Mouse (Mus musculus) regulatory T cell (primary cell): ENCODE measurements around the gene Clnk.
"Not testable (repeated sequence)": the region's sequence is repeated elsewhere in the genome, so short reads cannot be mapped to it uniquely, and the experiment has no call there.

ENCODE experiments used
- in situ Hi-C: fragments of 300-600 bp; cut with MboI, MseI; formaldehyde crosslinking; loops from one replicate; pipeline ENCODE4 v1.15.1; 2025; ENCODE audit warnings: high pct_unique_total_duplicates

The Clnk gene

DNA sequence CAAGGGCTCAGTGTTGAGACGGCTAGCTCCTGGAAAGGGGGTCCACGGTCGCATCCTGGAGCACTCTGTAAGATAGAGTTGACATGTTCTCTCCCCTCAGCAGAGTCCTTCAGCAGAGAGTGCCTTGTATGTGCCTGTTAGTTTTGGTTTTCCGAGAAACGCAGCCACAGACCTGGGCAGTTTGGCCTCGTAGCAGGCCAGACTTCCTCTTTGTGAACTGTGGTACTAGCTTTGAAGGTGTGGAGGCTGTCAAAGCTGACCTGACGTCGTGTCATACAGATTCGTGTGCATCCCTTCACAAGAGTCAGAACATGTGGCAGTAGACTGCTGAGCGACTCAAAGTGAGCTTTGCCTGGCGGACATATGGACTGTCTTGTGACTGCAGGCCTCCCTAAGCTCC, at the start of gene Clnk:
Clnk (minus strand) TSS at position 191 of the 400 bp plus-strand sequence.
- in situ Hi-C loops = no loop called here

DNA sequence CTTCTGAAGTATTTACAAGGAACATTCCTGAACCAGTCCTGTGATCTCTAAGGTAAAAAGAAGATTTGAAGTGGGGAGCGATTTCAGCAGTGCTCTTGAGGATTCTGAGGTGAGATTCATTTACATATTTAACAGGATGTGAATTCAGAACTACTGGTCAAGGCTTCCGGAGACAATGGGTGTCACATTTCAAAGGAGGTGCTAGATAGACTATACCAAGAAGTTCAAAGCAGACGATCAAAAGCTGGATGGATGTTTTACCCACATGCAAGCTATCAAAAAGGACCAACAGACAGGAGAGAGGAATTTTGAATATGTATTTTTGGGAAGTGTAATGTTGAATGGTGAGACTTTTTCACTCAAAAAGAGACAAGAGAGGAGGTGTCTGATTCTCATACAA, 28.7 kb upstream of the Clnk start:
- in situ Hi-C loops = no loop called here

DNA sequence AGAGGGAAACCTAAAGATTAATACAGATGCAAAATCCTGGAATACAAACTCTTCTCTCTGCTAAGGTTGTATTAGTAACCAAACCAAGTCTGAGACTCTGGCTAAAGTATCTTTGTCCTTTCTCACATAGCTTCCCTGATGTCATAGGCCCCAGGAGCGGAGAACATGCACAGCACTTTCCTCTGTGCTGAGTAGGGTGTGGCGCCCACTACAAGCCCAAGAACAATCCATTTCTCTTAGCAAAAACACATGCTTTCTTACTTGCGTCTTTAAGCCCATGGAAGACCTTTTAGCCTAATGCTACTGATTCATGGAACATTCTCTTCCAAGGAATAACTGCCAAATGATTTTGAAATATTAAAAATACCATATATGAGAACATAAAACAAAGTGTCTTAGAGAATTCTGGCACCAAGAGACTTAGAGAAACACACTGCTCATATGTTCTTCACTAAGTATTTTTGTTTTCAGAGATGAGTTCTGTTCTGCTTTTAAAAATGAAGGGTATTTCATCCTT, 28.0 kb upstream of the Clnk start:
- in situ Hi-C loops = no loop called here

DNA sequence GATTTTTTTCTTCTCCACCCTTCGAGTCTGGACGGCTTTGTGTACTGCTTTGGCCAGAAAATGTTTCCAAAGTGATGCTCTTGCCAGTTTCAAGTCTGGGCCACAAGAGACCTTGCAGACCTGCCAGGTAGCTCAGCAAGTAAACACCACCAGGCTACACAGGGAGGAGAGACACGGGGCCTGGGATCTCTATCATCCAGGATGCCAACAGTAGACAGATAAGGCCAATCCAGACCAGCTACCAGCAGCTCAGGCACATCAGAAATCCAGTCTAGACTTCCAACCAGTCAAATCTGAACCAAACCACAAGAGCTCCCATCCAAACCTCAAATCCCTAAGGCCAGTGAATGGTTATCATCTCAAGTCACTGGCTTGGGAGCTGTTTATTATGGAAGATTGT, 26.3 kb upstream of the Clnk start:
- in situ Hi-C loops = no loop called here

DNA sequence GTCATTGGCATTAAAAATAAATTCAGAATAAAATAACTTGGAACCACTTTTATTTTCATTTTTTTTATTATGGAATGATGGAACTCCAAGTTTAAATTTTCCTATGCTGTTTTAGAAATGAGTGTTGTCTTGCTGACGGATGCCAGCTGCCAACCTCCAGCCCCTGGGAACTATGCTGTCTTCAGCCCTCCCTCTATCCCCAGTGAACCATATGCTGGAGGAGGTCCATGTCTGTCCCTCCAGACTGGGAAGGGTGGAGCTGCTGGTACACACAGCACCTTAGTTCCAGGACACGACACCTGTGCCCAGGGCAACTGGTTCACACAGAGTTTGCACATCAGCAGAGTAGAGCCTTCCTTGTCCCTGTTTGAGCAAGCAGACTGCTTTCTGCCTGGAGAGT, 22.4 kb upstream of the Clnk start:
- in situ Hi-C loops = no loop called here

DNA sequence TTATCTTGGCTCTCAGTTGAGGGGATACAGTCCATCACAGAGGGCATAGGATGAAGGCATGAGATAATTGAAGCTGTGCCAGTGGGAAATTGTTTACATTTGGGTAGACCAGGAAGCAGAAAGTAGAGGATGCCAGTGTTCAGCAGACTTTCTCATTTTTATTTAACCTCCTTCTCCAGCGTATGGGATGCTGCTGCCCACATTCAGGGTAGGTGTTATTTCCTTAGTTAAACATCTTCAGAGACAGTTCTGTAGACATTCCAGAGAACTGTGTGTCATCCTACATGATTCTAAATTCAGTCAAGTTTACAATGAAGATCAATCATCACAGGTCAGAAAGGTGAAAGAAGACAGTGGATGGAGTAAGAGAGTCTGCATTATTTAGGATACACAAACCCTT, 12.0 kb upstream of the Clnk start:
- in situ Hi-C loops = no loop called here

DNA sequence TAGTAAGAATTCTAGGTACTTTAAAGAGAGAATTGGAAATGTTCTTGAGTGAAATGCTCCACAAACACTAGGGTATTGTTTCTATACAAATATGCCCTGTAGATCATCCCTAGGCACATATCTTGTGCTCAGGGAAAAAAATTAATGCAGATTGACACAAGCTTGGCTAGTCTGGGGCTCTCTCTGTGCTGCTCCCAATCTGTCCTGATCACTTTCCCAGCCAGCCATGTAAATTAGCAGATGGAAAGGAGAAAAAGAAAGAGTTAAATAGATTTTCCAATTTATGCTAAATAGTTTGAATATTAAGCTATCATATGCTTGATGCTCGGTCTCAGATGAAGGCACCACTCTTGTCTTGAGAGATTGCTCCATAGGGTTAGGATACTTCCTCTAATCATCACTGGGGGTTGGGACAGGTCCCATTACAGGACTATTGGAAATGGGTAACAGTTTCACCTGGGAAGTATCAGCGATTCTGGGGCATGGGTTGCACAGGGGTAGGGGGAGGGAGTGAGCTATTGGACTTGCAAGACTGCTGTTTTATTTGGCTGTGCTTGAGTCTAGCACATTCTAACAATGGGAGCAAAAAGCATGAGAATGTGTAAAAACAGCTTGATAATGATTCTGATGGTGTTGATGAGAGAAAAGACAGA, 10.1 kb upstream of the Clnk start:
- in situ Hi-C loops = no loop called here

DNA sequence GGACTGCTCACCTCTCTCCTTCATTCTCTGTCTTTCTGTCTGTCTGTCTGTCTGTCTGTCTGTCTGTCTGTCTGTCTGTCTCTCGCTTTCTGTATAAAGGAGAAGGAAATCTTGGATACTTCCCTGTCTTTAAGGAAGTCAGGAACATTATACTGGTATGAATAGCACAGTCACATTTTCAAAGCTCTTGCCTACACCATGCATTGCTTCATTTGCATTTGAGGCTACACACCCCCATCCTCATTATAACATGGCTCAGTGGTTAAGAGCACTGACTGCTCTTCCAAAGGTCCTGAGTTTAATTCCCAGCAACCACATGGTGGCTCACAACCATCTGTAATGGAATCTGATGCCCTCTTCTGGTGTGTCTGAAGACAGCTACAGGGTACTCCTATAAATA, 6.0 kb upstream of the Clnk start:
- in situ Hi-C loops = not testable (repeated sequence)

DNA sequence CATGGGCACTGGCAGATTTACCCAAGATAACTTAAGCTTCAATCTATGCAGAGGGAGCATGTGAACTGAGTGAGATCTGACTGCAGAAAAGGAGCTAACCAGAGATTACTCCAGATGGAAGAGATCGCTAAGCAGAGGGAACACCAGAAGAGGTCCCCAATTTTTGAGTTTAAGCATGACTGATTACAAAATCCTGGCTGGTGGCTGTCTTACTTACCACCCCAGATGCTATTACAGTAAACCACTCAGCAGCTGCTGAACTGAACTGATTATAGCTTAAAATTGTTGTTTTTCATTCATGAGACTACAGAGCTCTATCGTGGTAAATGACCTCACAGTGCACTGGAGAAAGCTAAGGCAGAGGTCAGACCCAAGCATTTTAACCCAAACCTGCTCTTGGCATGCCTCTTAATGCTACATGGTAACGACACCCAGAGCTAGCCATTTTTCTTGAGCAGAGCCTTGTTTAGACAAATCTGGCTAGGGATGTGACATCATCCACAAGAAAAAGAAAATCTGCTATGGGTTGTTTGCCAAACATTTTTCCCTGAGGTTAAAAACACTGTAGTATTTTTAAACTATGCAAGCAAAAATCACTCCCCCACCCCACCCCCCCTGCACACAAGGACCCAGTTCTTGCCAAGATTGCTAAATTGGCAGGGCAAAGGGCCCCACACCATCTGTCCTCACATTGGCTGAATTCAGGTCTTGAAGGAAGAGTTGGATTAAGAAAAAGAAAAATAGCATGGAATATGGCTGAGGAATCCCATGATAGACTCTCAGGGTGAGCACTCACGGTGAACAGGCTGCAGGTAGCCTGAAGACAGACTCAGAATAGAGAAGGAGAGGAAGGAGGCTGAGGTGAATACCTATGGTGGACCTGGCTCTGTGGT, 5.4 kb upstream of the Clnk start:
- in situ Hi-C loops = no loop called here

DNA sequence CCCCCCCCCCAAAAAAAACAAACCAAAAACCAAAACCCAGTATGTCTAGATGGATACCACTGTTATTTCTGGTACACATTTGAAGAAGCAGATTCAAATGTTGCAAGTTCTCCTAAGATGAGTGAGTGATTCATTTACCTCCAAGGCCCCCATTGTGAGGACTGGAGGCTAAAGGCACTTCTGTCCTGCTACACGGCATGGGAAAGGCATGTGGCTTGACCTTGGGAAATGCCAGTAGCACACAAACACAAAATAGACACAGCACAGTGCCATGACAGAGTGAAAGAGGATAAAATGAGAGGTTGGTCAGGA, 4.8 kb upstream of the Clnk start:
- in situ Hi-C loops = no loop called here

DNA sequence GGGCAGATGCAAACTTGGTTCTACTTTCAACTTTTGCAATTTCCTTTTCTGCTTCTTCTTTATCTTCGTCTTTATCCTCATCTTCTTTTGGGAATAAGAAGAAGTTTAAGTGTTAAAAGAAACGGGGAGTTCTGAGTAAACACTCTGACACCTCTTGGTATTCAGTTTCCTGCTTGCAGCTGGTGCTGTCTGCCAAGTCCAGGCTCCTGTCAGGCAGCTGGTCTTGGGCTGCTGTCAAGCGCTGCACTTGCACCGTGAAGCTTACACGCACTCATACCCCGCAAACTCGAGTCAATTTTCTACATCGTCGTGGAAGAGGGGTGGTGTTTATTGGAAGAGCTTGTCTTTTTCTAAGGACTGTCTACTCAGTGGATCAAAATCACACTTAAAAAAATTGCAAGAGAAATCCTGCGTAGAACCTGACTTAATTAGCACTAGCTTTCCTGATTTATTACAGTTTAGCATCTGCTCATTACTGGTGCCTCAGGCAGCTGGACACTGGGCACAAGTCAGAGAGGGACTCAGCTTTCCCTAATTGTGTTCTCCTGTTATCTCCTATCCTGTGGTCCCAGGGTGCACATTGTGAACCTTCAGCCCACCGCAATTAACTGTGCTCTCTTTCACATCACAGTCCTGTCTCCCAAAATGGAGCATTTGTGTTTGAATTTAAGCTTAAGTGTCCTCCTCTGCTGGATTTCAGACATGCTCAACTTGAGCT, 3.5 kb upstream of the Clnk start:
- in situ Hi-C loops = no loop called here

DNA sequence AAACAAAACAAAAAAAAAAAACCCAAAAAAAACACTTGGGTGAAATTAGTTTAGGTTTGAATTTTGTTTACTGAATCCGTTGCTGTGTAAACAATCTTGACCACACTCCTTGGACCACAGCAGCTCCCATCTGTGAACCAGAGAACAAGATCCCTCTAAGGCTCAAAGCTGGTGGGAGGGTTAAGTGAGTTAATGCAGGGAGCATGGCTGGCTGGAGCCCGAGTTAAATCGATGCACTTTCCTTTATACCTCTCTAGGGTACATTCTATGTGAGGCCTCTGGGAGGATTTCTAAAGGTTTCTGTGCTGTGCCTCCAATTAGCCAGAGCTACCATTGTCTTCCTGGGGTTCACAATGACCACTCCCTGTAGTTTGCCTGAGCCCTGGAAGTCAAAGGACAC, 1.2 kb downstream of the Clnk start:
- in situ Hi-C loops = no loop called here

DNA sequence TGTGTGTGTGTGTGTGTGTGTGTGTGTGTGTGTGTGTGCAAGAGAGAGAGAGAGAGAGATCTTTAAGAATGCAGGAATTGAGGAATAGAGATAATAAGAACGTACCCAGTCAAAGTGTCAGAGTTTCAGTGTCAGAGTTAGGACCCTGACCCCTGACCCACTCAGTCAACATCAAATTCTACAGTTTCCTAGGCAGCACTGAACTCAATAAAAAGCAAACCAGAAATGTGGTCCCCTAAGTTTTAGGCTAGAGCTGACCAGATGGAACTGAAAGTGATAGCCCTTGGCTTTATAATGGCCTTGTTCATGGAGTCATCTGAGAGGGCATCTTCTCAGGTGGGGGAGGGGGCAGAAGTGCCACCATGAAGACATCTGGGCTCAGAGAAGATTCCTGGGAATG, 1.7 kb downstream of the Clnk start:
- in situ Hi-C loops = no loop called here

DNA sequence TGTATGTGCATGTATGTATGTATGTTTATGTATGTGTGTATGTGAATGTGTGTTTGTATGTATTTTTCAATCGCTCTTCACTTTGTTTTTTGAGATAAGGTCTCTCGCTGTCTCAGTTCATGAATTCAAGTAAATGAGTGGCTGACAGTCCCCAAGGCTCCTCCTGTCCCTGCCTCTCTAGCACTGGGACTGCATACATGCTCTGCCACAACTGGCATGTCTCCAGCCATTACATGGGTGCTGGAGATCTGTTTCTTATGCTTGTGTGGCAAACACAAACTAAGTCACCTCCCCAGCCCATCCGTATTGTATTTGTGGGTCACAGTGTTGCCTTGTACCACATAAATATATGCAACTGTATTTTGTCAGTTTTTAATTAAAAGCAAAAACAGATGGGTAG, 3.7 kb downstream of the Clnk start:
- in situ Hi-C loops = no loop called here

DNA sequence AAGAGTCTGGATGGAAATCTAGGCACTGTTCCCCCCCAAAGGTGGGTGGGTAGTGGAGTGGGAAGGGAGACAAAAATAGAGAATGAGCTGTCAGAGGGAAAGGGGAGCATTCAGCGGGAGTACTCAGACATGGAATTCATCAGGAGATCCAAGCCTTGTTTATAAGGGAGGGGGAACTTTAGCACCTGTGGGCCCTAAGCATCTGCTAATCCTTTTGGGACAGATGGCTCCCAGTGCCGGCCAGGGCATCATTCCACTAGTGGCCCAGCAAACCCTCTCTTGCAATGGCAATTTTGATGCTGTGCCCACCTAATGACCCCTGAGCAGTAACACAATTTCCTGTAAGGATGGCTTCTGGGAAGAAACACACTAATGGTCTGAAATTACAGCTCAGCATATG, 5.0 kb downstream of the Clnk start:
- in situ Hi-C loops = no loop called here

DNA sequence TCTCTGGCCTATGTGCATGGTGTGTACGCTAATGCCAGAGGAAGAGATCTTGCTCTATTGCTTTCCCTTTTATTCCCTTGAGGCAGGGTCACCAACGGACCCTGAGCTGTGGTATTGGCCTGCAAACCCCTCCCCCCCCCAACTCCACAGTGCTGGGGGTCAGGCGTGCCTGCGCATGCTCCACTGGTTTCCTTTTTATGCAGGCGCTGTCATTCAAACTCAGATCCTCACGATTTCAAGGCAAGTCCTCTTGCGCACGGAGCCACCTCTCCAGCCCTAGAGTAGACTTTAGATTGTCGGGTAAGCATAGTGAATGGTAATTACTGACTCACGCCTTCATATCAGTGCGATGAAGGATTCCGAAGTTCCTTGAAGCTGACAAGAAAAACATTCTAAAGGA, 6.1 kb downstream of the Clnk start:
- in situ Hi-C loops = no loop called here

DNA sequence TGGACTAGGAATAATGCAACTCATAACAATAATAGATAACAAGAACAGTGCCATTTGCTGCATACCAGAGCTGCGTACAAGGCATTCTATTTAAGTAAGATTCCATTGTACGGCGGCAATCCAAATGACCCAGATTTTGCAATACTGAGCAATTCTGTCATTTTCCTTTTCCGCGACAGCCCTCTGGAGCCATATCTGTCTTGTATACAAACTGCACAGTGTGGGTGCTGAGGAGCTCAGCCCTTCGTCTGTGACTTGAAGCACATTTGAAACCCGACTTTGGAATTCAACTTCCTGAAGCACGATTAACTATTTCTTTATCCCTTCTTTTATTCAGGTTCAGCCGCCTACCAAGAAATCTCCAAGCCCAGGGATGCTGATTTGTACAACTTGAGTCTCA, 6.6 kb downstream of the Clnk start:
- in situ Hi-C loops = no loop called here

DNA sequence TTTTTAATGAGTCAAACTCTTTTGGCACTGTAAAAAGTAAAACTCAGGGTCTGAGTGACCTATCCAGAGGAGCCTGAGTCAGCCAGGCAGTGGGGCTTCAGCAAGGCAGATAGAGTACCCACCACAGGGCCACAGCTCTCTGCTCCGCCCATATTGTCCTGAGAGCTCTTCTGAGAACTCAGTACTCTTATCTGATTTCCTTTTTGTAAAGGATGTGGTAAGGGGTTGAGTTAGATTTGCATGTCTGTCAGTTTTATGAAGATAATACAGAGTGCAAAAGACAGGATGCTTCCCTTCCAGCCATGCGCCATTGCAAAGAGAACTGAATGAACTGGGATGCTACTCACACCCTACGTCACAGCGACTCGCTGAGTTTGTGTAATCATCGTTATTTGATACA, 12.0 kb downstream of the Clnk start:
- in situ Hi-C loops = no loop called here

DNA sequence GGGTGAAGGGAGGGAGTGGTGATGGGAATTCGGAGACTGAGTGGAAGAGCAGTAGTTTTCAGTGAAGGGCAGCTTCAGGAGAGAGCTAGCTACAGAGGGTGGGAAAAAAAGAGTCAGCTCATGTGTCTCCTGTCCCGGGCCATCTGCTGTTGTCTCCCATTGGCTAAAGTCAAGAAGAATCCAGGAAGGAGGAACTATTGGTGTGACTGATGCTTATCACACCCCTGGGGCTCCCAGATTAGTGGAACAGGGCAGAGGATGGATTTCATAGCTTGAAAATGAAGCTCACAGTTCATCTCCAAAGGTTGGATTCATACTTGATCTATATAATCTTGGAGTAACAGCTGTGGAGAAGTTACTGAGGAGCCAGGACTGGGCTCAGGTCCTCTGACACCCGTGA, 13.6 kb downstream of the Clnk start:
- in situ Hi-C loops = no loop called here

DNA sequence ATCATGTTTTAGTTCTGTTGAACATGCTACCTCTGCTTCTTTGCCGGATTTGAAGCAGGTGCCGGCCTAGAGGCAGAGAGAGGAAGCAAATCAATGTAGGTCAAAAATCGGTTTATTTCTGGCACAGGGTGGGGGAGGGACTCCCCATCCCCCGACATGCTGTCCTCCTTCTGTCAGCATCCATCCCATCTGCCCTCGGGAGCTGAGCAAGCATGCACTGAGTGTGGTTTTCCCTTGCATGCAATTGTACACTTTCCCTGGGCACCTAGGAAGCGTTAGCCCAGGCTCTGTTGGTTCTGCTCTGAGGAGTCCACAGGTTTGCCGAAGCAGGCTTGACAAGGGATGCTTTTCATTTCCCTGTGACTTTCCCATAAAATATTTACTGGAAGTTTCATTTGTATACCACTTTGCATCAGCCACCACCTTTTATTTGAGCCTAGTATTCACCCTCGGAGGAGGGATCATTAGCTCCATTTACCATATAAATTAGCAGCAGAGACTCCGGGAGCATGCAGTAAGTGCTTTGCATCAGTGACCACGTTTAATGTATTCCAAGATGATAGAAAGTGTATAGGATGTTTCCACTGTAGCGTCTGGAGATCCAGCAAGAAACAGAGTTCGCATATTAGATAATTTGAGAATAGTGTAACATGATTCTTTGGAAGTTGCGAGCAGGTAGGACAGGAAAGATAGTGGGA, 14.2 kb downstream of the Clnk start:
- in situ Hi-C loops = no loop called here

DNA sequence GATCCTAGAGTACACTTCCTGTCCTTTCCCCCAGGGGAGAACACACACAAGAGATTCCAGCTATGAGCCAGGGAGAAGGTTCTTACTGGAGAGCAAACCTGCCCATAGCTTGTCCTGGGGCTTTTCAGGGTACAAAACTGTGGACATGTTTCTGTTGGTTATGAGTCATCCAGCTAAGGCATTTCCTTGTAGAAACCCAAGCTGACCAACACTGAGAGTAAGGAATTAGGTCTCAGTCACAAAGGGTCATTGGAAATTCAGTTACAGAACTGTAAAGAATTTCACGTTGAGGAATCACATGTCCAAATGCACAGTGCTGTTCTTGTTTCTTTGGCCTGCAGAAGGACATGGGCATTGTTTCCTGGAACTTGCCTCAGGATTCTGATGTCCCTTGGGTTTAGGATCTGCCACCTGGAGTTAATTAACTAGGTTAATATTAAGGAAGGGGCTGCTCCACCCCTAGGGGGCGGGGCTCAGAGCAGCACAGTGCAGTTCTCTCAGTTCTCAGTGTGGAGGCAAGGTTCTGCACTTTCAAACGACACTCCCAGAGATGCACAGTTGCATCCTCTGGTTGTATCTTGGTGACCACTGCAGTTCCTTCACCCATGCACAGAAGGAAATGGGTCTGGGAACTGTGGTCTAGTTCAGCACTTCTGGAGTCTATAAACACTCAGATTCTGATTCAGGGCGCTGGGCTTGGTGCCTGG, 18.4 kb downstream of the Clnk start:
- in situ Hi-C loops = no loop called here
